Comparison of ENCODE assay signal across 9 mouse cellular contexts in the genomic region with DNA sequence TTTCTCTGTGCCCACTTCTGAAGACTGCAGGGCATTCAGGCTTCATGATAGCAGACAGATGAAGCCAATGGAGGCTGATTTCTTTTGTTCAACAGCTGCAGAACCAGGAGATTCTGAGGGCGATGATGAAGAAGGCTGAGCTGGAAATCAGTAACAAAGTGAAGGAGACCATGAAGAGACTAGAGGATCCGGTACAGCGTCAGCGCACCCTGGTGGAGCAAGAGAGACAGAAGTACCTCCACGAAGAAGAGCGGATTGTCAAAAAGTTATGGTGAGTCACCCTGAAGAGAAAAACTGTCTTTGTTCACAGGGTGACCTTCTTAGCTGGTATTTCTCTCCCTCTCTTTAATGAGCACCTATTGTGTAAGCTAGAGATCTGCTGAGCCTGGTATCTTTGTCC.
DNase-seq lines count a peak whose midpoint lies in the region; ATAC-seq and TF ChIP-seq lines count a peak whose summit lies in the region.
"Had no signal": no experiment of that assay in that cellular context is flagged by ENCODE, and none has a peak within 500 bp of the region (broad histone marks: within the 10 kb centered on the region; RNA-seq: fewer than 3 reads in every experiment).

No protein-coding gene starts in this region.

- no peak for TF ChIP-seq EP300 in stomach, postnatal 0 days (optimal IDR thresholded peaks at IDR 0.05)

- DNase-seq in kidney, adult 8-10 months: peak; percentile 4 to 30
- DNase-seq in Muller cell, postnatal 12 days (ENCODE audit: inconsistent ontology term): peak; percentile 85
- DNase-seq in brain, adult 2 months (ENCODE audit: low read depth, low spot score): peak; percentile 55
- peak; percentile 71 to 78 for DNase-seq in kidney, postnatal 4 days
- DNase-seq in stomach, postnatal 0 days (ENCODE audit: low spot score): peak; percentile 33
- no peak for DNase-seq in cerebellum, adult 18-20 months

- ATAC-seq in kidney, embryonic 15.5 days (replicated peaks; ENCODE audit: low FRiP score): no peak
- ATAC-seq in stomach, postnatal 0 days (ENCODE audit: low FRiP score, low TSS enrichment): no peak
- no peak for ATAC-seq in neural tube, embryonic 15.5 days (ENCODE audit: low FRiP score)

- no peak overlapping the region for H3K4me3 ChIP-seq in kidney, embryonic 15.5 days (replicated peaks)
- no peak overlapping the region for H3K4me3 ChIP-seq in stomach, postnatal 0 days (ENCODE audit: low read depth, low read length)
- H3K4me3 ChIP-seq in neural tube, embryonic 15.5 days (replicated peaks): no peak overlapping the region
- H3K4me3 ChIP-seq: neural tube, embryonic 13.5 days had no signal

- peaks cover 76% of the 10 kb centered on the region for H3K36me3 ChIP-seq in kidney, embryonic 15.5 days
- H3K36me3 ChIP-seq in stomach, postnatal 0 days (ENCODE audit: control insufficient read depth, insufficient read depth, low read length): peaks cover 5% of the 10 kb centered on the region
- no peaks in the 10 kb centered on the region for H3K36me3 ChIP-seq in neural tube, embryonic 15.5 days
- H3K36me3 ChIP-seq: neural tube, embryonic 13.5 days had no signal

- no peak overlapping the region for H3K27ac ChIP-seq in kidney, embryonic 15.5 days
- no peak overlapping the region for H3K27ac ChIP-seq in stomach, postnatal 0 days (replicated peaks)
- no peak overlapping the region for H3K27ac ChIP-seq in neural tube, embryonic 15.5 days (replicated peaks)
- H3K27ac ChIP-seq: neural tube, embryonic 13.5 days had no signal

- 84% methylated on average over 6 of the region's 6 CpGs for WGBS in kidney, embryonic 15.5 days
- 69% methylated on average over 6 of the region's 6 CpGs for WGBS in stomach, postnatal 0 days
- WGBS in neural tube, embryonic 15.5 days: 80% methylated on average over 6 of the region's 6 CpGs

- H3K4me1 ChIP-seq in kidney, embryonic 15.5 days: no peaks in the 10 kb centered on the region
- H3K4me1 ChIP-seq in stomach, postnatal 0 days (replicated peaks; ENCODE audit: control insufficient read depth, insufficient read depth): no peaks in the 10 kb centered on the region
- H3K4me1 ChIP-seq in neural tube, embryonic 15.5 days: no peaks in the 10 kb centered on the region
- H3K4me1 ChIP-seq: neural tube, embryonic 13.5 days had no signal

- TF ChIP-seq CTCF in stomach, postnatal 0 days (IDR thresholded peaks at IDR 0.05; ENCODE audit: low read depth): peak; percentile 75

- no peak overlapping the region for H3K4me2 ChIP-seq in kidney, embryonic 15.5 days
- H3K4me2 ChIP-seq in stomach, postnatal 0 days (replicated peaks; ENCODE audit: low read depth): no peak overlapping the region
- H3K4me2 ChIP-seq in neural tube, embryonic 15.5 days: no peak overlapping the region
- H3K4me2 ChIP-seq: neural tube, embryonic 13.5 days had no signal

- H3K9ac ChIP-seq in kidney, embryonic 15.5 days: no peak overlapping the region
- no peak overlapping the region for H3K9ac ChIP-seq in stomach, postnatal 0 days (ENCODE audit: low read length)
- no peak overlapping the region for H3K9ac ChIP-seq in neural tube, embryonic 15.5 days (replicated peaks)
- H3K9ac ChIP-seq: neural tube, embryonic 13.5 days had no signal

- H3K27me3 ChIP-seq in kidney, embryonic 15.5 days: no peaks in the 10 kb centered on the region
- H3K27me3 ChIP-seq in stomach, postnatal 0 days (ENCODE audit: control insufficient read depth, insufficient read depth, low read length): no peaks in the 10 kb centered on the region
- H3K27me3 ChIP-seq in neural tube, embryonic 15.5 days (replicated peaks): no peaks in the 10 kb centered on the region
- H3K27me3 ChIP-seq: neural tube, embryonic 13.5 days had no signal

- H3K9me3 ChIP-seq in kidney, embryonic 15.5 days (replicated peaks): no peaks in the 10 kb centered on the region
- no peaks in the 10 kb centered on the region for H3K9me3 ChIP-seq in stomach, postnatal 0 days (ENCODE audit: control insufficient read depth, low read length)
- no peaks in the 10 kb centered on the region for H3K9me3 ChIP-seq in neural tube, embryonic 15.5 days (replicated peaks)
- H3K9me3 ChIP-seq: neural tube, embryonic 13.5 days had no signal

Comparison
In these comparisons a context has a peak if more than half of its experiments do, and no peak if none do; other contexts are left out.
1. DNase-seq: peak in kidney, adult 8-10 months (2 of 2), Muller cell, postnatal 12 days (single experiment), brain, adult 2 months (single experiment), kidney, postnatal 4 days (2 of 2) and stomach, postnatal 0 days (single experiment); none in cerebellum, adult 18-20 months (0 of 2).